Mouse (Mus musculus) embryonic facial prominence, embryonic 14.5 days (tissue): ENCODE measurements around the gene Atp8a2. TPM values are rescaled to one million over a fixed set of nuclear protein-coding genes. Genes with fewer than 3 reads are reported as not detected.
"Not testable (repeated sequence)": the region's sequence is repeated elsewhere in the genome, so short reads cannot be mapped to it uniquely, and the experiment has no call there.

Experiments
- ATAC-seq: fragments of 200-750 bp; cut with Nextera tagmentation; 2 replicates; pipeline ENCODE4 v1.8.0; 2017; ENCODE audit warnings: low read depth, moderate number of reproducible peaks, moderate TSS enrichment
- DNase-seq: peaks from one replicate; pipeline ENCODE4 v3.0.0-alpha.2; 2015; ENCODE audit warnings: low spot score
- H3K27ac ChIP-seq: fragments of 300-500 bp; sonication (generic); replicated peaks from 2 replicates; pipeline ENCODE4 v1.5.1; 2014; ENCODE audit warnings: low read depth, mild to moderate bottlenecking, low read length, moderate library complexity
- H3K27me3 ChIP-seq: fragments of 300-500 bp; sonication (generic); replicated peaks from 2 replicates; pipeline ENCODE4 v1.6.1; 2014; ENCODE audit warnings: low read length; ENCODE audit not compliant: control insufficient read depth, insufficient read depth
- H3K36me3 ChIP-seq: fragments of 300-500 bp; sonication (generic); 2 replicates; pipeline ENCODE4 v1.6.1; 2014; ENCODE audit warnings: low read length, mixed read lengths; ENCODE audit not compliant: control insufficient read depth, insufficient read depth
- H3K4me1 ChIP-seq: fragments of 300-500 bp; sonication (generic); 2 replicates; pipeline ENCODE4 v1.6.1; 2014; ENCODE audit warnings: antibody characterized with exemption, low read length; ENCODE audit not compliant: control insufficient read depth, insufficient read depth
- H3K4me2 ChIP-seq: fragments of 300-500 bp; sonication (generic); 2 replicates; pipeline ENCODE4 v1.6.1; 2014; ENCODE audit warnings: low read depth, mild to moderate bottlenecking, low read length, moderate library complexity, mixed read lengths
- H3K4me3 ChIP-seq: fragments of 300-500 bp; sonication (generic); 2 replicates; pipeline ENCODE4 v1.5.1; 2014; ENCODE audit warnings: low read depth, mild to moderate bottlenecking, low read length
- H3K9ac ChIP-seq: fragments of 300-500 bp; sonication (generic); 2 replicates; pipeline ENCODE4 v1.6.1; 2014; ENCODE audit warnings: low read depth, mild to moderate bottlenecking, low read length, moderate library complexity, mixed read lengths
- H3K9me3 ChIP-seq: fragments of 300-500 bp; sonication (generic); 2 replicates; pipeline ENCODE4 v1.6.1; 2016; ENCODE audit warnings: low read length; ENCODE audit not compliant: control insufficient read depth
- WGBS: fragments of 180-500 bp; shearing (Covaris S2); extraction: QIAGEN DNeasy Blood & Tissue Kit; methylation state at CpG from one replicate; pipeline ENCODE4 v1.1.7; 2014; 5-methylcytosine and 5-hydroxymethylcytosine counted together
- polyA plus RNA-seq: library from polyadenylated mRNA; unstranded; fragments of >200 nt; fragmentation: Nextera tagmentation; extraction: Ambion mirVana; gene quantifications from 2 replicates; pipeline ENCODE4 v1.2.1, GENCODE M21; 2014

Atp8a2 gene
- polyA plus RNA-seq, 1 experiment from 2014 or later, result 3.6 TPM

DNA sequence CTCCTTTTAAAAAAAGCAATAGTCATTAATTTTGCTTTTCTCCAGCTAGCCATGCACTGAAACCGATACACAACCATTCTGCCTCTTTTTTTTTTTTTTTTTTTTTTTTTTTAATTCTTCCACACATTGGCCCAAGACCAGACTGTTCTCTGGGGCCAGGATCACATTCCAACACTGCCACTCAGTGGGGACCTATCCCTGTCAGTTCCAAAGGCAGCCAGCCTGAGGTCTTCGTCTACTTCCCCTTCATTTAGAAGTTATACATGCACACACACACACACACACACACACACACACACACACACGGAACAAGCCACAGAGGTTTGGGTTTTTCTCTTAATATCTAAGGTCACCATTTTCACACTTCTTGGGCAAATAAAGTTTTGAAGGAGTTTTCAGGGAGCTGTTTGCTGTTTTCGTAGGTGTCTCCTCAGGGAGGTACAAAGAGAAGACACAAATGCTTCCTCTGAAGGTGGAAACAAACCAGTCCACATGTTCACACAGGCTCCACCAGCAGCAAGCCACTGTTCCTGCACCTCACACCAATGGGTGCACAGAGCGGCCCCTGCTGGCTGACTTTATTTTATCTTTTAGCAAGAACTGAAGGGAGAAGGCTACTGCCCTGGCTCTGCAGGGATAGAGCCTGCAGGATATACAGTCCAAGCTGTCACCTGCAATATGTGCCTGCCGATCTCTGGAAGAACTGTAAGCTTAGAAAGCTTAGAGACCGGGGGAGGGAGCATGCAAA lies 253.9 kb downstream of the Atp8a2 start:
- Histone ChIP-seq H3K9ac (no peak overlapping the region), H3K4me3 (no peak overlapping the region), H3K9me3 (no peaks in the 10 kb centered on the region), H3K27ac (no peak overlapping the region), H3K27me3 (no peaks in the 10 kb centered on the region), H3K36me3 (no peaks in the 10 kb centered on the region), H3K4me2 (no peak overlapping the region), H3K4me1 (0 out of 2 replicates have a peak, but pooled peaks cover 3% of the 10 kb centered on the region)
- ATAC-seq (peak; percentile 91), DNase-seq (peak; percentile 94)
- 22% methylated on average over 7 of the region's 7 CpGs for WGBS

DNA sequence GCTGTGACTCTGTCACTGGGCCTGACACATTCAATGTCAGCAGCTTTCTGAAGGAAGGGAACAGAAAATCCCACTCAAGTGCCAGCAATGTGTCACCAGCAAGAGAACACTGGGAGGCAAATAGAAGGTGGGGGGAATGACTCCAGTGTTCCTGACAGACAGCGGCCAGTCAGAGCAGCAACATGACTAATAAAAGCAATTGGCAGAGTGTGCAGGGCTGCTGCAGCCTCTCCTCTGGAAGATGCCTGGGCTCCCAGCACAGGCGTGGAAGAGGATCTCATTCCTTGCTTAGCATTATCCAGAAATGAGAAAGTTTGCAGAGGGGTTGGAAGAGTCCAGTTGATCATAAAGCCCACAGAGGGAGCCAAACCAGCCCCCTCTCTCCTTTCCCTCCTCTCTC lies 254.8 kb downstream of the Atp8a2 start:
- Histone ChIP-seq H3K9me3 (no peaks in the 10 kb centered on the region), H3K27ac (no peak overlapping the region), H3K4me1 (0 out of 2 replicates have a peak, but pooled peaks cover 3% of the 10 kb centered on the region), H3K9ac (no peak overlapping the region), H3K36me3 (no peaks in the 10 kb centered on the region), H3K4me3 (no peak overlapping the region), H3K4me2 (no peak overlapping the region), H3K27me3 (no peaks in the 10 kb centered on the region)
- 70% methylated on average over 2 of the region's 2 CpGs for WGBS
- ATAC-seq, result no peak
- DNase-seq, result no peak

DNA sequence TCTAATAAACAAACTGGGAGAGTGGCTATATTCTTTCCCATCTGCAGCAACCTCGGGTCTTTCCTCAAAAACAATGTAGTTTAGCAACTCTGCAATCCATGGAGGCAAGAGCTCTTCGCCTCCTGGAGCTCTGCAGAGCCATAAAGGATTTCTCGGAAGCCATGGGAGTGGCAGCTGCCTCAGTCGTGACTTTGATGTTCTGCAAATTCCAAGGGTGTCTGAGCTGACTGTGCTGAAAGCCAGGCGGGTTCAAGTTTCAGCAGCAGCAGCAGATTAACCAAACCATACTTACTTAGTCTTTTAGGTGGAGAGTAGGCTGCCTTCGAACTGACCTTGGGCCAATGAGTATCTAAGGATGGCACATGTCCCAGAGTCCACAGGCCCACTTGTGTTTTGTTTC lies 264.6 kb downstream of the Atp8a2 start:
- ATAC-seq (peak; percentile 55), DNase-seq (peak; percentile 82)
- H3K36me3 ChIP-seq, result no peaks in the 10 kb centered on the region
- no peak overlapping the region for H3K27ac ChIP-seq
- no peaks in the 10 kb centered on the region for H3K27me3 ChIP-seq
- H3K9ac ChIP-seq, result no peak overlapping the region
- no peaks in the 10 kb centered on the region for H3K9me3 ChIP-seq
- peaks cover 8% of the 10 kb centered on the region for H3K4me1 ChIP-seq
- H3K4me3 ChIP-seq, result no peak overlapping the region
- WGBS, result 19% methylated on average over 6 of the region's 6 CpGs
- no peak overlapping the region for H3K4me2 ChIP-seq

DNA sequence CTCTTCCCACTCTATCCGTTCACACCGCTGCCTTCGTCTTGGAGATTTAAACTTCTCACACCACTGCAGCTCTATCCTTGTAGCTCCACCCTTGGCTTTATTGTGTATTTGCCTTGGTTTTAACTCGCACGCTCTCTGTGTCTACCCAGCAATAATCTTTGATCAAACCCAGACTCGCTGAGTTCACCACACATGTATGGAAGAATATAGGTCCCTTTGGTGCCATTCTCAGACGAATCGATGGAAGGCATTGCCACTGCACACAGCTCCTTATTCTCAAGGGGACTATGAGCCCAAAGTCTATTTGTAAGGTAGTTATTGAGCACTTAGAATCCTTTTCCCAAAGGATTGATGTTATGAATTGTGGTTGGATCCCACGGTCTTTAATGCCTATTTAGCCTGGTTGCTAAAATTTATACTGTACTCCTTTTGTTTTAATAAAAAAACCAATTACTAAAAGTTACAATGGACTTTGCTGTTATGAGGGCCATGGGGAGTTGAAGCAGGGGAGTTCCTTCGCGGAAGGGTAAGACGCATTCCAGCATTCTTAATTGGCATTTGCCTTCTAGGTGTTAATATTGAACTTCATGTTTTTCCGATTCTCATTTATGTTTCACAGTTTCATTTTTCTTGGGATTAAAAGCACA lies 265.4 kb downstream of the Atp8a2 start:
- H3K9me3 ChIP-seq, result no peaks in the 10 kb centered on the region
- no peak overlapping the region for H3K27ac ChIP-seq
- H3K4me2 ChIP-seq, result no peak overlapping the region
- no peak overlapping the region for H3K4me3 ChIP-seq
- DNase-seq (no peak), ATAC-seq (no peak)
- H3K4me1 ChIP-seq, result peaks cover 8% of the 10 kb centered on the region
- H3K9ac ChIP-seq, result no peak overlapping the region
- 73% methylated on average over 13 of the region's 13 CpGs for WGBS
- no peaks in the 10 kb centered on the region for H3K27me3 ChIP-seq
- H3K36me3 ChIP-seq, result no peaks in the 10 kb centered on the region

DNA sequence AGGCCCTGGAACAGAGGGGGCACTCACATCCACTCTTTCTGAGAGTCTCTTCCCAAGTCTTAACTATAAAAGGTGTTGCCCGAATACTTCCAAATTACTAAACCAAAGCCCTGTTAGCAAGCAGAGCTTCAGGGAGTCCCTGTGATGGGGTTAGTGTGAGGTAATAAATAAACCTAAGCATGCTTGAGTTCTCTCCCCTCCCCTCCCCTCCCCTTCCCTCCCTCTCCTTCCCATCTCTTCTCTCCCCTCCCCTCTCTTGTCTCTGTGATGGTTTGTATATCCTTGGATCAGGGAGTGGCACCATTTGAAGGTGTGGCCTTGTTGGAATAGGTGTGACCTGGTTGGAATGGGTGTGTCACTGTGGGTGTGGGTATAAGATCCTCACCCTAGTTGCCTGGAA lies 267.8 kb downstream of the Atp8a2 start:
- H3K36me3 ChIP-seq, H3K27me3 ChIP-seq, DNase-seq, ATAC-seq, H3K4me1 ChIP-seq, H3K9me3 ChIP-seq, H3K27ac ChIP-seq, H3K4me2 ChIP-seq, H3K4me3 ChIP-seq, H3K9ac ChIP-seq: not testable (repeated sequence)
- WGBS, result 94% methylated on average over 1 of the region's 1 CpGs

DNA sequence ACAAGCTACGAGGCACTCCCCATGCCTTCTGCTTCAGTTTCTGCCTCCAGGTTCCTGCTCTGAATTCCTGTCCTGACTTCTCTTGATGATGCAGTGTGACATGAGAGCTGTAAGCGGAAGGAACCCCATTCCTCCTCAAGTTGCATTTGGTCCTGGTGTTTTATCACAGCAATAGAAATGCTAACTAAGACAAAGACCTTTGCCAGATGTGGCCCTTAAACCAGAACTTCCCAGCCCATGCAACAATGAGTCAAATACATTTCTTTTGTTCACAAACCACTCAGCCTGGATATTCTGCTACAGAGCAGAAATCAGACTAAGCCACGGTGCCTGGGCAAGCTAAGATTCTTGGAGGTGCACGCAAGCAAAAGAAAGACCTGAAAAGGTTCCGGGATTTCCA lies 268.2 kb downstream of the Atp8a2 start:
- 70% methylated on average over 5 of the region's 5 CpGs for WGBS
- DNase-seq (no peak), ATAC-seq (no peak)
- Histone ChIP-seq H3K4me3 (no peak overlapping the region), H3K36me3 (no peaks in the 10 kb centered on the region), H3K4me1 (peaks cover 8% of the 10 kb centered on the region), H3K27ac (no peak overlapping the region), H3K27me3 (no peaks in the 10 kb centered on the region), H3K4me2 (no peak overlapping the region), H3K9me3 (no peaks in the 10 kb centered on the region), H3K9ac (no peak overlapping the region)

- H3K9me3 ChIP-seq, result no peaks in the 10 kb centered on the region
- H3K27me3 ChIP-seq, result no peaks in the 10 kb centered on the region
- no peak for ATAC-seq
- no peaks in the 10 kb centered on the region for H3K36me3 ChIP-seq
- H3K4me3 ChIP-seq, result no peak overlapping the region
- DNase-seq, result no peak
- WGBS, result 64% methylated on average over 5 of the region's 5 CpGs
- no peak overlapping the region for H3K4me2 ChIP-seq
- H3K27ac ChIP-seq, result no peak overlapping the region
- H3K9ac ChIP-seq, result no peak overlapping the region
- H3K4me1 ChIP-seq, result peaks cover 8% of the 10 kb centered on the region
Observed at GRCm38 (mm10) chr14:59927804-59928203, 269.2 kb downstream of the Atp8a2 start.

GRCm38 (mm10) chr14:59919865-59920264 lies 277.1 kb downstream of the Atp8a2 start:
- Histone ChIP-seq H3K4me1 (no peaks in the 10 kb centered on the region), H3K9me3 (no peaks in the 10 kb centered on the region), H3K9ac (no peak overlapping the region), H3K36me3 (no peaks in the 10 kb centered on the region), H3K27ac (no peak overlapping the region), H3K4me2 (no peak overlapping the region), H3K4me3 (no peak overlapping the region), H3K27me3 (no peaks in the 10 kb centered on the region)
- no peak for DNase-seq
- no peak for ATAC-seq
- 61% methylated on average over 8 of the region's 8 CpGs for WGBS
